Mouse (Mus musculus) splenic B cell, adult 2 months (primary cell): ENCODE results near the gene Ankrd11.
"Not testable (repeated sequence)": the region's sequence is repeated elsewhere in the genome, so short reads cannot be mapped to it uniquely, and the experiment has no call there.

Experiments used
- DNase-seq: peaks from one replicate; pipeline ENCODE4 v3.0.0-alpha.2; 2011; ENCODE audit warnings: low read depth, low spot score
- H3K27me3 ChIP-seq: 2 replicates; pipeline ENCODE4 v1.6.1; 2012; ENCODE audit warnings: mild to moderate bottlenecking, low read length, moderate library complexity, mixed read lengths; ENCODE audit not compliant: control insufficient read depth, poor library complexity, insufficient read depth, severe bottlenecking
- H3K36me3 ChIP-seq: 2 replicates; pipeline ENCODE4 v1.6.1; 2012; ENCODE audit warnings: mild to moderate bottlenecking, low read length, moderate library complexity, mixed read lengths; ENCODE audit not compliant: control insufficient read depth, poor library complexity, insufficient read depth, severe bottlenecking

Gene Ankrd11

DNA sequence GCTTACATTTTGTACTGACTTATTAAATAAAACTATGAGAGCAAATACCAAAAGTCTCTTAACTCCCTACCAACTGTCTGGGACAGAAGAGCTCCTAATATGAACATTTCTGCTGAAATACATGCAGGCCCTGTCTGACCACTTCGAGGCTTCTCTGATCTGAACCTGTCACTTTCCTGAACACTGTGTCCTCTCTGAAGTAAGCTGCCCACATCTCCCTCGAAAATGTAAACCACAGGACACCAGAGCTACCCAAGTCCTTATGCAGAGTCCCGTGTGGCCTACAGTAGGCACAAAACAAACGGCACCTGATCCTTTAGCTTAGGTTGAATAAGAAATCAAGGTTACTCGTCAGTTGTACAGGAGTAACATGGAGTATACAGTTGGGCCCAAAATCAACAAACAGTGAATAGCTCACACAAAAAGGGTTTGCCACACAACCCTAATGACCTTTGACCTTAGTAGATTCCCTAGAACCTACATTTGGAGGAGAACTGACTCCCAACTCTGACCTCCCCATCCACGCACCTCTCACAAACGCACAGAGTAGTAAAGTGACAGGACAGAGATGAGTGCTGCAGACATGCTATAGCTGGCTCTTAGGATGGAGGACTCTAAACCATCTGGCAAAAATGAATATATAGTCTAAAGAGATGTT, 10.6 kb downstream of the Ankrd11 start:
- no peak for DNase-seq
- Histone ChIP-seq H3K36me3 (no peaks in the 10 kb centered on the region), H3K27me3 (no peaks in the 10 kb centered on the region)

DNA sequence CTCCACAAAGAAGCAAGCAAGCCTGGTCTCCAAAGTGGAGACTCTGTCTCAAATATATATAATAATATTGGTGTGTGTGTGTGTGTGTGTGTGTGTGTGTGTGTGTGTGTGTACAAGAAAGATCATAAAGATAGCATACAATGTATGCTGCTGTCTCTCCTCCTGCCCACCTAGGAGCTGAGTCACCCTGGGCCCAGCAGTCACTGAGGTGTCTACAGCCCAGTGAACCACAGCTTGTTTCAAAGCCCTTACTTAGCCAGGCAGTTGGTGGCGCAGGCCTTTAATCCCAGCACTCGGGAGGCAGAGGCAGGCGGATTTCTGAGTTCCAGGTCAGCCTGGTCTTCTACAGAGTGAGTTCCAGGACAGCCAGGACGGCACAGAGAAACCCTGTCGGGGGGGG, 12.0 kb downstream of the Ankrd11 start:
- DNase-seq, result peak; percentile 38
- not testable (repeated sequence) for H3K27me3 ChIP-seq, H3K36me3 ChIP-seq

DNA sequence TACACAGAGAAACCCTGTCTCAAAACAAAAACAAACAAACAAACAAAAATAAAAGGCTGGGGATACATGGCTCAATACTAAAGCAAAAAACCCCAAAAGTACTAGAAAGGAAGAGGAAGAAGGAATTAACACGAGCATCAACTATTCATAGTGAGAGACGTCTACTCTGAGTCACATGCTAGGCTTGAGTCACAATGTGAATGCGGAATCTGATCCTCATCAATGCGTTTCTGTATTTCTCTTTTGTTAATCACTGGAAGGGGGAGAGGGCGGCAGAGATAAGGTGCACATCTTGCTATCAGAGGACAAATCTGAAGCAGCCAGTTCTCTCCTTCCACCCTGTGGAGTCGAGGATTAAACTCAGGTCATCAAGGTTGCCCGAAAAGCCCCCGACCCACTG, 14.3 kb downstream of the Ankrd11 start:
- H3K27me3 ChIP-seq, result no peaks in the 10 kb centered on the region
- H3K36me3 ChIP-seq, result no peaks in the 10 kb centered on the region
- DNase-seq, result peak; percentile 61

- Histone ChIP-seq H3K36me3 (no peaks in the 10 kb centered on the region), H3K27me3 (no peaks in the 10 kb centered on the region)
- no peak for DNase-seq
These were observed 16.1 kb downstream of the Ankrd11 start for GRCm38 (mm10) chr8:123025951-123026351.

GRCm38 (mm10) chr8:123024226-123024625, 17.9 kb downstream of the Ankrd11 start:
- no peak for DNase-seq
- Histone ChIP-seq H3K27me3 (no peaks in the 10 kb centered on the region), H3K36me3 (no peaks in the 10 kb centered on the region)

DNA sequence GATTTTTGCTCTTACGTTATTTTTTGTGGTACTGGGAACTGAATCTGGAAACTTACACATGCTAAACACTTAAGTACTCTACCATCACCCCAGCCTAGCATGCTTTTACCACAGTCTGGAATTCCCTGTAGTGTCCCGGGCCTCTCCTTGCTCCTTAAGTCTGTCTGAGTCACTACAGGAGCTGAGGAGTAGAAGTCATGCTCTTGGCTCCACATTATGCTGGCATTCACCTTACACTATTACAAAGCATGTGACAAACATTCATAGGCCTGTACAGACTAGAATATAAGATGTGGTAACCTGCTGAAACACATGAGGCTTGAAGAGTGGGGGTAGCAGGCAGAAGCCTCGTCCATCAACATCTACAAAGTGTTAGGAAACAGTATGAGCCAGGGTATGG, 19.4 kb downstream of the Ankrd11 start:
- DNase-seq, result no peak
- Histone ChIP-seq H3K36me3 (no peaks in the 10 kb centered on the region), H3K27me3 (no peaks in the 10 kb centered on the region)

DNA sequence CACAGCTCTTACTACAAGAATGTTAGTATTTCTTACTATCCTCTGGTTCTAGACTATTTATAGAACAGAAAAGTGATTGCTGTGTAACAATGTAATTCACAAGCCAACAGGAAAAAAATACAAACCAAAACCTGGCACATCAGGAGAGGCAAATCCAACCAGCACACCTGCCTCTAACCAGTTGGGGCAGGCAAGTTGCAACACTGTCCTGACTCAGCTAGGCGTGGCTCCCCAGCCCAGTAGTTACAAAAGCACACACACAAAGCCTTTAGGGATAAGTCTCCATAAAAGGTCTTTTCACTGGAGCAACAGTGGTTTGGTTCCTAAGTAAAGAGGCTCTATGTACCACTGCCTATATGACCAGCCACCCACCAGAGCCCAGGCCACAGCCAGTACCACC, 20.8 kb downstream of the Ankrd11 start:
- no peaks in the 10 kb centered on the region for H3K27me3 ChIP-seq
- no peak for DNase-seq
- no peaks in the 10 kb centered on the region for H3K36me3 ChIP-seq

GRCm38 (mm10) chr8:123020859-123021258, 21.2 kb downstream of the Ankrd11 start:
- DNase-seq, result no peak
- no peaks in the 10 kb centered on the region for H3K27me3 ChIP-seq
- no peaks in the 10 kb centered on the region for H3K36me3 ChIP-seq

GRCm38 (mm10) chr8:123020084-123020483, 22.0 kb downstream of the Ankrd11 start:
- no peaks in the 10 kb centered on the region for H3K27me3 ChIP-seq
- DNase-seq, result peak; percentile 70
- H3K36me3 ChIP-seq, result no peaks in the 10 kb centered on the region

DNA sequence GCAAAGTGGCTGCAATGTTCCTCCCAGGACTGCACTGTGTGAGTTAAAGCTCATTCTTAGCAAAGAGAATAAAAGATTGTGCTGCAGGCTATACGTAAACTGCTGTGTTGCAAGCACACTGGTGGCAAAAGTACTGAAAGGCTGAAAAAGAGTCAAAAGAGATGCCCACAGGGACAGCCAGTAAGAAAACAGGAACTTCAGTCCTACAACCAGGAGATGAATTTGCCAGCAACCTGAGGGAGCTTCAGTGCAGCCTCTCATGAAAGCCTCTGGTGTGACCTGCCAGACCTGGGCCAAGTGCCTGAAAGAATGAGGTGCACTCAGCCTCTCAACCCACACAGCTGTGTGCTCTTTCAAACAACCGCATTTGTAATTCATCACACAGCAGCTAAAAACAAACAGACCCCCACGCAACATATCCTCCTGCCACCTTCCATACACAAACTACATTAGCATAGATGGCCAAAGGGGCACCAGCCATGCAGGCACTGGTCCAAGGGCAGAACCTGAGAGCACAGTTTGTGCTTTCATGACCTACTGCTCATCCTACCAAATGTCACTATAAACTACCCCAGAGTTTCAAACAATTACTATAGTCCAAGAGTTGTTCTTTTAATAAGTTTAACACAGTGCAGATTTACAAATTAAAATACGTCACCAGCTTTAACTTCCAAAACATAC, 23.5 kb downstream of the Ankrd11 start:
- Histone ChIP-seq H3K27me3 (no peaks in the 10 kb centered on the region), H3K36me3 (0 out of 2 replicates have a peak, but pooled peaks cover 2% of the 10 kb centered on the region)
- DNase-seq, result no peak

DNA sequence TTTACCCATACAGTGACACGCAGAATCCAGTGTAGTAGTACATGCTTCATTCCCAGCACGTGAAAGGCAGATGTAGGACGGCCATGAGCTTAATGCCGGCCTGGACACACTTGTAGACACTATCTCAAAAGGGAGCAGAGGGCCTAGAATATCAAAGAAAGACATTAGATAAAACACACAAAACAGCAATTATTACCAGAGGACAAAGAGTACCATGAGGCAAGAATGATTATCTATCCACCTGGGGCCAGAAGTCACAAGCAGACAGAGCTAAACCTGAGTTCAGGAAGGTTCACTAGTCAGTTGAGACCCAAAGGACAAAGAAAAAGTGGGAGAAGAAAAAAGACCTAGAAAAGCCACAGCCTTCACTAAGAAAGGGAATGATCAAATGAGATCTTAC, 24.9 kb downstream of the Ankrd11 start:
- DNase-seq, result no peak
- 0 out of 2 replicates have a peak, but pooled peaks cover 2% of the 10 kb centered on the region for H3K36me3 ChIP-seq
- no peaks in the 10 kb centered on the region for H3K27me3 ChIP-seq

- no peak for DNase-seq
- Histone ChIP-seq H3K36me3 (0 out of 2 replicates have a peak, but pooled peaks cover 2% of the 10 kb centered on the region), H3K27me3 (no peaks in the 10 kb centered on the region)
These were observed 27.0 kb downstream of the Ankrd11 start for GRCm38 (mm10) chr8:123015074-123015473.

- DNase-seq, result no peak
- H3K36me3 ChIP-seq, result 0 out of 2 replicates have a peak, but pooled peaks cover 2% of the 10 kb centered on the region
- H3K27me3 ChIP-seq, result no peaks in the 10 kb centered on the region
These were observed 27.6 kb downstream of the Ankrd11 start for GRCm38 (mm10) chr8:123014429-123014828.

DNA sequence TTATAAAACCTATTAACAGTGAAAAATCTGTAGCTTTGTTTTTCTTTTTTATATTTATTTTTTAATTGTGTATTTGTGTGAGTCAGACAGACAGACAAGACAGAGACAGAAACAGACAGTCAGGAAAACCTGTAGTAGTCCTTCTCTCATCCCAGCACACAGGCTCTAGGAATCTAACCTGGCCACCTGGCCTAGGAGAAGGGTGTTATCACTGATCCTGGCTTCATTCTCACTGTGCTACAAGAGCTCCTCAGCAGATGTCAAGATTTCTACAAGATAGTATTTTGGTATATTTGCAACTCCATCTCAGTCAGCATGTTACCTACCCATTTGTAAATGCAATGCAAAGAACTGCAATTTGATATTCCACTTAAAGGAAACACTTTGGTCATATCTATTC, 30.8 kb downstream of the Ankrd11 start:
- peaks cover 5% of the 10 kb centered on the region; the same call in 1 of the 2 replicates for H3K36me3 ChIP-seq
- no peaks in the 10 kb centered on the region for H3K27me3 ChIP-seq
- DNase-seq, result no peak

- Histone ChIP-seq H3K27me3 (no peaks in the 10 kb centered on the region), H3K36me3 (peaks cover 3% of the 10 kb centered on the region)
- DNase-seq, result no peak
These were observed 36.3 kb downstream of the Ankrd11 start for GRCm38 (mm10) chr8:123005805-123006204.
